Mouse (Mus musculus): ENCODE measurements around the gene Ddx31.

- TF ChIP-seq CHD2 (IDR thresholded peaks at IDR 0.05; ENCODE audit: low read depth, low read length) (no peak), ZNF384 (IDR thresholded peaks at IDR 0.05; ENCODE audit: low read depth, low read length) (no peak), MAFK (IDR thresholded peaks at IDR 0.05; ENCODE audit: insufficient read depth, low read depth, low read length) (no peak), ZC3H11A (IDR thresholded peaks at IDR 0.05; ENCODE audit: borderline replicate concordance, low read depth, low read length) (no peak), HCFC1 (IDR thresholded peaks at IDR 0.05; ENCODE audit: borderline replicate concordance, insufficient read depth, low read length) (no peak)
Measured at GRCm38 (mm10) chr2:28810260-28811013, 29.8 kb upstream of the Ddx31 start.

Measured in ES-E14 (cell line).